Mouse (Mus musculus): Measurements from ENCODE around the gene Smchd1. TPM values are rescaled to one million over a fixed set of nuclear protein-coding genes. Genes with fewer than 3 reads are reported as not detected.

Gene Smchd1
- polyA plus RNA-seq, 1 experiment from 2014 or later, result 76.4 TPM

- Histone ChIP-seq H3K9me3 (ENCODE audit: control insufficient read depth, low read length) (no peaks in the 10 kb centered on the region), H3K4me3 (ENCODE audit: low read depth, low read length) (no peak overlapping the region), H3K27ac (ENCODE audit: low read depth, low read length) (no peak overlapping the region), H3K36me3 (ENCODE audit: control insufficient read depth, insufficient read depth, low read length) (no peaks in the 10 kb centered on the region), H3K27me3 (replicated peaks; ENCODE audit: control insufficient read depth, insufficient read depth, low read length) (no peaks in the 10 kb centered on the region), H3K4me1 (replicated peaks; ENCODE audit: control insufficient read depth, insufficient read depth, low read length) (no peaks in the 10 kb centered on the region), H3K4me2 (no peak overlapping the region), H3K9ac (ENCODE audit: low read depth, low read length) (no peak overlapping the region)
- no peak for DNase-seq (ENCODE audit: low spot score)
- no peak for ATAC-seq (replicated peaks; ENCODE audit: low FRiP score)
- 70% methylated on average over 5 of the region's 5 CpGs for whole genome bisulfite sequencing
Observed at GRCm38 (mm10) chr17:71301413-71301812, 173.7 kb downstream of the Smchd1 start.

DNA sequence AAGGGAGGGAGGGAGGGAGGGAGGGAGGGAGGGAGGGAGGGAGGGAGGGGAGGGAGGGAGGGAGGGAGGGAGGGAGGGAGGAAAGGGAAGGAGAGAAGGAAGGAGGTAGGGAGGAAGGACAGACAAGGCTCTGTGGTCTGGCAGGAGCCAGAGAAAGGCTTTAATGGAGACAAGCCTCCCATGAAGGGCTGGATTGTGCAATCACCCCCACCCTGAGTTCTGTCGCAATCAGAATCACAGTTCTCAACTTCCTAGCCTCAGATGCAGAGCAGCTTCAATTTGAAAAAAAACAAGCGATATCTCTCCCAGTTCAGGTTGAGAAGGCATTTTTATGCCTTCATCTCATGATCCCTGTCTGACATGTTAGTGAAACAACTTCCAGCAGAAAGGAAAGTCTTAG lies 174.8 kb downstream of the Smchd1 start:
- no peaks in the 10 kb centered on the region for H3K4me1 ChIP-seq (replicated peaks; ENCODE audit: control insufficient read depth, insufficient read depth, low read length)
- no peaks in the 10 kb centered on the region for H3K27me3 ChIP-seq (replicated peaks; ENCODE audit: control insufficient read depth, insufficient read depth, low read length)
- DNase-seq (ENCODE audit: low spot score) (no peak), ATAC-seq (replicated peaks; ENCODE audit: low FRiP score) (no peak)
- H3K27ac ChIP-seq (ENCODE audit: low read depth, low read length), result no peak overlapping the region
- H3K36me3 ChIP-seq (ENCODE audit: control insufficient read depth, insufficient read depth, low read length), result no peaks in the 10 kb centered on the region
- WGBS, result 46% methylated on average over 2 of the region's 2 CpGs
- no peak overlapping the region for H3K4me3 ChIP-seq (ENCODE audit: low read depth, low read length)
- no peak overlapping the region for H3K9ac ChIP-seq (ENCODE audit: low read depth, low read length)
- H3K4me2 ChIP-seq, result no peak overlapping the region
- no peaks in the 10 kb centered on the region for H3K9me3 ChIP-seq (ENCODE audit: control insufficient read depth, low read length)

DNA sequence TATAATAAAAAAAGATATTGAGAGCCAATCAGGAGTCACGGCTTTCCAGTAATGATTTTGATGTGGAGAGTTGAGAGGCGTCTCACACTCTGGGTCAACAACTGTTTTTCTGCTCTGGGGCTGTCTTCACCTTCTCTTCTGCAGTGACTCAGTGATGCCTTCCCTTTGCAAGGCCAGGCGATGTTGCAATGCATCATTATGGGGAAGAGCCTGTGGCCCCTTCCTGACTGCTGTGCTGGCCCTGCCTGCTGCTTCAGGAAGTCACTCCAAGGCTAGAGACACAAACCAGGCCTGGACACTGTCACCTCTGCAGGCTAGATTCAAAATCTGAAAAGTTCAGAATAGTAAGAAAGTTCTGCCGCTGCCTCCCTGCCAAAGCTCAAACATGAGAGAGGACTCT lies 175.3 kb downstream of the Smchd1 start:
- Histone ChIP-seq H3K4me3 (ENCODE audit: low read depth, low read length) (no peak overlapping the region), H3K4me2 (no peak overlapping the region)
- ATAC-seq (replicated peaks; ENCODE audit: low FRiP score), result no peak

DNA sequence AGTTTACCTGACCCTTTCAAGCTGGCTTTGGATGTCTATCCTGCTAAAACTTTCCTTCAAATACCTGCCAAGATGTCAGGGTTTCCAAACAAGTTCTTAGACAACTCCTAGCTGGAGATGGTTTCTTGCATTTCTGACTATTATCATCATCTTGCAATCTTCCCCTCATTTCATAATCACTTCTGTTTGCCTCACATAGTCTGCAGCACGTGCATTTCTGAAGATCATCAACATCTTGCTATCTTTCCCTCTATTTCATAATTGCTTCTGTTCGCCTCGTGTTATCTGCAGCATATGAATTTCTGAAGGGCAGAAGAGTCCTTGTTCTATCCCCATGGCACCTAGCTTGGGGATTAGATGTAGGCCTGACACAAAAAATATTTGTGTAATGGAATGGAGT lies 180.6 kb downstream of the Smchd1 start:
- Histone ChIP-seq H3K4me3 (ENCODE audit: low read depth, low read length) (no peak overlapping the region), H3K4me1 (replicated peaks; ENCODE audit: control insufficient read depth, insufficient read depth, low read length) (peaks cover 44% of the 10 kb centered on the region), H3K27ac (ENCODE audit: low read depth, low read length) (no peak overlapping the region), H3K9me3 (ENCODE audit: control insufficient read depth, low read length) (no peaks in the 10 kb centered on the region), H3K4me2 (no peak overlapping the region), H3K9ac (ENCODE audit: low read depth, low read length) (no peak overlapping the region), H3K27me3 (replicated peaks; ENCODE audit: control insufficient read depth, insufficient read depth, low read length) (no peaks in the 10 kb centered on the region), H3K36me3 (ENCODE audit: control insufficient read depth, insufficient read depth, low read length) (0 out of 2 replicates have a peak, but pooled peaks cover 2% of the 10 kb centered on the region)
- WGBS, result 67% methylated on average over 3 of the region's 3 CpGs
- no peak for ATAC-seq (replicated peaks; ENCODE audit: low FRiP score)
- no peak for DNase-seq (ENCODE audit: low spot score)

More for the DNA sequence above, 175.3 kb downstream of the Smchd1 start:
- Histone ChIP-seq H3K27me3 (replicated peaks; ENCODE audit: control insufficient read depth, insufficient read depth, low read length) (no peaks in the 10 kb centered on the region), H3K36me3 (ENCODE audit: control insufficient read depth, insufficient read depth, low read length) (no peaks in the 10 kb centered on the region), H3K9ac (ENCODE audit: low read depth, low read length) (no peak overlapping the region), H3K4me1 (replicated peaks; ENCODE audit: control insufficient read depth, insufficient read depth, low read length) (no peaks in the 10 kb centered on the region), H3K9me3 (ENCODE audit: control insufficient read depth, low read length) (no peaks in the 10 kb centered on the region), H3K27ac (ENCODE audit: low read depth, low read length) (no peak overlapping the region)
- no peak for DNase-seq (ENCODE audit: low spot score)
- WGBS, result 71% methylated on average over 4 of the region's 4 CpGs

Other genes starting within 250 kb of the Smchd1 start
- gene Emilin2, start 163.4 kb downstream of the Smchd1 start, polyA plus RNA-seq (2014; fragmentation: Nextera tagmentation; extraction: Ambion mirVana), result 31.3 and 33.4 TPM in 2 replicates
- 3.5 and 5.2 TPM in 2 replicates for gene Gm4707, start 15.4 kb downstream of the Smchd1 start, polyA plus RNA-seq (2014; fragmentation: Nextera tagmentation; extraction: Ambion mirVana)
- 50.4 and 52.6 TPM in 2 replicates for gene Ndc80, start 51.5 kb upstream of the Smchd1 start, polyA plus RNA-seq (2014; fragmentation: Nextera tagmentation; extraction: Ambion mirVana)
- gene Spdya, start 76.7 kb upstream of the Smchd1 start, polyA plus RNA-seq (2014; fragmentation: Nextera tagmentation; extraction: Ambion mirVana), result 0.43 and 0.47 TPM in 2 replicates
- 140 and 158 TPM in 2 replicates for gene Wdr43, start 140.6 kb upstream of the Smchd1 start, polyA plus RNA-seq (2014; fragmentation: Nextera tagmentation; extraction: Ambion mirVana)
- not detected in 2 replicates for gene Togaram2, start 197.9 kb upstream of the Smchd1 start, polyA plus RNA-seq (2014; fragmentation: Nextera tagmentation; extraction: Ambion mirVana)

All from liver, embryonic 11.5 days (tissue).